Mouse (Mus musculus) myocyte (in vitro differentiated cells): Measurements from ENCODE around the gene Tbx4. TPM values are rescaled to one million over a fixed set of nuclear protein-coding genes. Genes with fewer than 3 reads are reported as not detected.

ENCODE experiments used
- H3K27me3 ChIP-seq: one replicate; pipeline ENCODE4 v1.6.1; 2011; ENCODE audit not compliant: control insufficient read depth, insufficient read depth, insufficient read length
- H3K36me3 ChIP-seq: one replicate; pipeline ENCODE4 v1.6.1; 2011; ENCODE audit not compliant: control insufficient read depth, insufficient read depth
- H3K4me2 ChIP-seq: one replicate; pipeline ENCODE4 v1.6.1; 2011; ENCODE audit warnings: low read depth, control low read depth
- H3K4me3 ChIP-seq: one replicate; pipeline ENCODE4 v1.5.1; 2011; ENCODE audit warnings: mild to moderate bottlenecking, control low read depth, moderate library complexity
- H3K79me2 ChIP-seq: one replicate; pipeline ENCODE4 v1.6.1; 2011; ENCODE audit not compliant: control insufficient read depth, insufficient read depth
- H3ac ChIP-seq: one replicate; pipeline ENCODE4 v1.6.1; 2011; ENCODE audit not compliant: control insufficient read depth, insufficient read length
- CEBPB ChIP-seq: IDR thresholded peaks from 2 replicates; pipeline ENCODE4 v1.6.1; 2011; ENCODE audit warnings: mild to moderate bottlenecking, moderate library complexity; ENCODE audit not compliant: poor library complexity, insufficient read depth, severe bottlenecking
- E2F4 ChIP-seq: IDR thresholded peaks from one replicate; pipeline ENCODE4 v1.6.1; 2011; ENCODE audit warnings: mild to moderate bottlenecking, control low read depth, moderate library complexity; ENCODE audit not compliant: insufficient read depth
- MAX ChIP-seq: IDR thresholded peaks from one replicate; pipeline ENCODE4 v1.6.1; 2011; ENCODE audit warnings: low read depth, mild to moderate bottlenecking, control low read depth
- MYOD1 ChIP-seq, 3 experiments: IDR thresholded peaks; one replicate each; pipeline ENCODE4 v1.6.1; 2011; ENCODE audit warnings: control low read depth in 2 of 3, low read depth in 2 of 3, mild to moderate bottlenecking in 2 of 3, moderate library complexity in 1 of 3; ENCODE audit not compliant: insufficient read length in 2 of 3, control insufficient read depth in 1 of 3
- MYOG ChIP-seq, 3 experiments: IDR thresholded peaks; one replicate each; pipeline ENCODE4 v1.6.1; 2011; ENCODE audit warnings: control low read depth in 2 of 3, low read depth in 2 of 3, mild to moderate bottlenecking in 2 of 3; ENCODE audit not compliant: insufficient read length in 2 of 3, control insufficient read depth in 1 of 3, insufficient read depth in 1 of 3
- POLR2A ChIP-seq: IDR thresholded peaks from one replicate; pipeline ENCODE4 v1.6.1; 2011; ENCODE audit warnings: low read depth, mild to moderate bottlenecking, control low read depth, moderate library complexity; ENCODE audit not compliant: insufficient read length
- POLR2AphosphoS2 ChIP-seq: IDR thresholded peaks from one replicate; pipeline ENCODE4 v1.6.1; 2011; ENCODE audit warnings: low read depth, control low read depth; ENCODE audit not compliant: insufficient read length
- REST ChIP-seq: IDR thresholded peaks from one replicate; pipeline ENCODE4 v1.6.1; 2011; ENCODE audit warnings: mild to moderate bottlenecking, control low read depth, moderate library complexity; ENCODE audit not compliant: insufficient read depth, insufficient read length
- SRF ChIP-seq: IDR thresholded peaks from one replicate; pipeline ENCODE4 v1.6.1; 2011; ENCODE audit warnings: low read depth; ENCODE audit not compliant: control insufficient read depth, insufficient read length
- TCF12 ChIP-seq: IDR thresholded peaks from one replicate; pipeline ENCODE4 v1.6.1; 2011; ENCODE audit warnings: mild to moderate bottlenecking, control low read depth; ENCODE audit not compliant: poor library complexity, insufficient read depth, severe bottlenecking
- TCF3 ChIP-seq: IDR thresholded peaks from one replicate; pipeline ENCODE4 v1.6.1; 2011; ENCODE audit warnings: low read depth, control low read depth; ENCODE audit not compliant: insufficient read length
- USF1 ChIP-seq: IDR thresholded peaks from one replicate; pipeline ENCODE4 v1.6.1; 2011; ENCODE audit warnings: low read depth, mild to moderate bottlenecking, control low read depth, moderate library complexity
- polyA plus RNA-seq: library from polyadenylated mRNA; unstranded; fragments of >200 nt; fragmentation: generic; extraction: Trizol; gene quantifications from one replicate; pipeline ENCODE4 v1.2.1, GENCODE M21; 2012; ENCODE audit warnings: missing spikeins

The Tbx4 gene
- polyA plus RNA-seq, 1 experiment: 0.29 TPM

DNA sequence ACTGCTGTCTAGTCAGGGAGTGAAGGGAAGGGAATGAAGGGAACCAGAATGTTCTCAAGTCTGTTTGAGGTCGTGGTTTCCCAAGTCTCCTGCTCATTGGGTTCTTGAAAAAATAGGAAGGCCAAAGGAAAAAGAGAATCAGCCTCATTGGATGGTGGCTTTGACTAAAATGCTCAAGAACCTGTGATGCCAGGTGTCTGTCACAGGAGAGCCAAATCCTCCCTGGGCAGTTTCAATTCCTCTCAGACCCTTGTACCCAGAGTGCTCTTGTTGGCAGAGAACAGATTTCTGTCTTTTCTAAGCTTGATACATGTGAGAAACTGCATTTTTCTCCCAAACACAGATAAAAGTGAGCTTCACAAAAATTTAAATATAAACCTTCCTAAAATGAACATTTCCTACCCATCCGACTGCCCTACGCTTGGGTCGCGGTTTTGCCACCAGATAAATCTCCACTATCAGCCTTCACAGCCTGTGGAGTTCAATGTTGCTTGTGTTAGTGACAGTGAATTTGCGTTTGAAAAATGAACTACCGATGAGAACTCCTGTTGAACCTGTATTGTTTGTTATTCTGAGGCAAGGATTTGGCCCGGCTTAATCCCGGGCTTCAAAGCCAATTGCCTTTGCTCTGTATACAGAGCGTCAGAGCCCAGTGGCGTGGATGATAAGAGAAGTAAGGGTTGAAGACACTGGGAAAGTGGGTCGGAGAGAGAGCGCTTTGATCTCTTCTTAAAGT is 7.3 kb downstream of the Tbx4 start:
- H3K36me3 ChIP-seq: no peaks in the 10 kb centered on the region
- H3K4me3 ChIP-seq: no peak overlapping the region
- H3ac ChIP-seq: no peak overlapping the region
- no peak overlapping the region for H3K4me2 ChIP-seq
- no peaks in the 10 kb centered on the region for H3K79me2 ChIP-seq
- no peak for TF ChIP-seq MYOD1 (IDR thresholded peaks at IDR 0.05; ENCODE audit: control insufficient read depth in 1 of 3, insufficient read length in 2 of 3, low read depth in 2 of 3)
- no peak for TF ChIP-seq MYOG (IDR thresholded peaks at IDR 0.05; ENCODE audit: control insufficient read depth in 1 of 3, insufficient read depth in 1 of 3, insufficient read length in 2 of 3, low read depth in 2 of 3)
- no peak for TF ChIP-seq TCF3
- no peak for TF ChIP-seq USF1
- no peak for TF ChIP-seq POLR2AphosphoS2
- TF ChIP-seq SRF: no peak
- no peak for TF ChIP-seq MAX
- peaks cover 75% of the 10 kb centered on the region for H3K27me3 ChIP-seq

DNA sequence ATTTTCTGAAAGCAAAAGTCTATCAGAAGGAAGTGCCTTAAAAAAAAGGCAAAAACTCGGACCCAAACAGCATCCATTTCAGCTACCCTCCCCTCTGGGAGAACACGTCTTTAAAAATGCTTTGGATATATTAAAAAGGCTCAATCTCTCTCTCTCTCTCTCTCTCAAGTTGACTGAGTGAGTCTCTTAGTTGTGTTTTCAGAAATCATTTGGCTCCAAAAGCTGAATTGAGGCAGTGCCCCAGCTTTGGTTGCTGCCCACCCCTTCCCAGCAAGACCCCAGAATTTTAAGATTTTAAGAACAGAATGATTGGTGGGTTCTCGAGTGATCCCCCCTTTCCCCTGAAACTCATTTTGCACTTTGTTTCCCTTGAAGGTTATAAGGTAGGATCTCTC is 7.9 kb downstream of the Tbx4 start:
- H3ac ChIP-seq: no peak overlapping the region
- H3K4me3 ChIP-seq: no peak overlapping the region
- no peaks in the 10 kb centered on the region for H3K36me3 ChIP-seq
- no peak overlapping the region for H3K4me2 ChIP-seq
- no peak for TF ChIP-seq MYOG (IDR thresholded peaks at IDR 0.05; ENCODE audit: control insufficient read depth in 1 of 3, insufficient read depth in 1 of 3, insufficient read length in 2 of 3, low read depth in 2 of 3)
- TF ChIP-seq MYOD1 (IDR thresholded peaks at IDR 0.05; ENCODE audit: control insufficient read depth in 1 of 3, insufficient read length in 2 of 3, low read depth in 2 of 3): no peak
- TF ChIP-seq E2F4: no peak
- no peak for TF ChIP-seq MAX
- no peak for TF ChIP-seq POLR2A
- TF ChIP-seq CEBPB: no peak
- no peak for TF ChIP-seq TCF12
- no peak for TF ChIP-seq SRF
- no peak for TF ChIP-seq TCF3
- no peak for TF ChIP-seq REST
- TF ChIP-seq POLR2AphosphoS2: no peak
- TF ChIP-seq USF1: no peak
- H3K79me2 ChIP-seq: no peaks in the 10 kb centered on the region
- H3K27me3 ChIP-seq: peaks cover 75% of the 10 kb centered on the region

DNA sequence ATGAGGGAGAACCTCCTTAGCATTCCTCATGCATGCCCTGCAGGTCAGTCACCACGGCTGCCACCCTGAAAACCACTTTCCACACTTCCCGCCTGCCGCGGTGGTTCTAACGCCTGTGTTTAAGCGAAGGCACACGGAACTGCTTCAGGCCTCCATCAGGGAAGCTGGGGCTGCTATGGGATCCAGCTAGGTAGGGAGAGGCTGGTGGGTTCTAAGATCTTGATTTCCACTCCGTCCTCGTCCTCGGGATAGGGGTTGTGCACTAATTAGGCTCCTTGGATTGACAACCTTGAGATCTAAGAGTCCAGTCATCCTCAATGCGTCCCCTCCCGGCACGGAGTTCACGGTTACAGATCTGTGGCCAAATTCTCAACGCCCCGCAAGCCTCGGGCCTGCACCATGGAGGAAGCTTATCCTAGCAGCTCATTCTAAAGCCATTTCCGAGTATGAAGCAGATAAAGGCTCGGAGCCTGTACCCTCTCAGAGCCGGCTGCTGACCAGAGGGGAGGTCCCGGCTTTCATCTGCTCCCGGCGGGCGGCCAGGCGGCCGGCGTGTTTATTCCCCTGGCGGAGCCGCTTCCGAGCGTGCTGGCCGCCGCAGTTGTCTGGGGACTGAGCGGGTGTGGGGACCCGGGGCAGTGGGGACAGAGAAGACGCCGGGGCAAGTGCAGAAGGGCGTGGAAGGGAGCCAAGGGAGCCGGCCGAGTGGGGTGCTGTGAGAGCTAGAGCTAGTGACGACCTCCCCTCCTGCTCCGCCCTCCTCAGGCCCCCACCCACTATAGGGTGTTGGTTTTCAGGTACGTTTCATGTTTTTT is 8.7 kb downstream of the Tbx4 start:
- no peak overlapping the region for H3K4me3 ChIP-seq

DNA sequence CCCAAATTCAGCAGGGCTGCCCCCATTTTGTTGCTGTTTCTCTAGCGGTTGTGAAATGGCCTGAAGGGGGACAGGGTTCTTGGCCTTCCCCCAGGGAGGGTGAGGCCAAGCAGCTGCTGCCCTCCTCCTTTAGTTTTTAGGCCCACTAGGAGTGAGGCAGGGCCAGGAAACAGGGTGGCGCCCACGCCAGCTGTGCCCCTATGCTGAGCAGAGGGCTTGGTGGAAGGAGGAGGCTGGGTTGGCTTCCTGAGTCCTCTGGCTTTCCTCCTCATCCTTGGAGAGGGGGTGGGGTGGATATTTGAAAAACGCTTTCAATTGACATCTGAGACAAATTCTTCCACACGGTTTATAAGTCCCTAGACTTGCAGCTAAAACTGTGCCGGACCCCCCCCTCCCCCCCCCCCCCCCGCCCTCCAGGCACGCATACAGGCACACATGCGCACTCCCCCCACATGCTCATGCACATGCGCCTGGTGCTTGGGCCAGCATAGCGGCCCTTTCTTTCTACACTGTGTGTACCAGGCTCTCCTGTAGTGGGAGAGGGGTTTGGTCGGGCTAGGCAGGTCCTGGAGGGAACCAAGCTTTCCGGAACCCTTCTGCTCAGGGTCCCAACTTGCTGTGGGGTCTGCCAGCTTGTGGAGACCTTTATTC is 10.2 kb downstream of the Tbx4 start:
- H3ac ChIP-seq: no peak overlapping the region
- no peaks in the 10 kb centered on the region for H3K36me3 ChIP-seq
- H3K4me2 ChIP-seq: no peak overlapping the region
- TF ChIP-seq MYOD1 (IDR thresholded peaks at IDR 0.05; ENCODE audit: control insufficient read depth in 1 of 3, insufficient read length in 2 of 3, low read depth in 2 of 3) (peak in 1 of 3 experiments; percentile 26), POLR2A (no peak)
- H3K79me2 ChIP-seq: no peaks in the 10 kb centered on the region
- H3K27me3 ChIP-seq: peaks cover 75% of the 10 kb centered on the region
- no peak overlapping the region for H3K4me3 ChIP-seq

More for the DNA sequence above, 8.7 kb downstream of the Tbx4 start:
- Histone ChIP-seq H3K27me3 (peaks cover 75% of the 10 kb centered on the region), H3K4me2 (no peak overlapping the region), H3K79me2 (no peaks in the 10 kb centered on the region), H3ac (no peak overlapping the region), H3K36me3 (no peaks in the 10 kb centered on the region)
- TF ChIP-seq POLR2A (no peak), CEBPB (no peak), MYOG (IDR thresholded peaks at IDR 0.05; ENCODE audit: control insufficient read depth in 1 of 3, insufficient read depth in 1 of 3, insufficient read length in 2 of 3, low read depth in 2 of 3) (no peak), MAX (no peak), TCF3 (no peak), REST (no peak), SRF (no peak), MYOD1 (IDR thresholded peaks at IDR 0.05; ENCODE audit: control insufficient read depth in 1 of 3, insufficient read length in 2 of 3, low read depth in 2 of 3) (no peak), E2F4 (no peak), POLR2AphosphoS2 (no peak), TCF12 (no peak), USF1 (no peak)
